Mouse (Mus musculus) bone marrow, adult 2 months (tissue): Measurements from ENCODE around the gene Bri3bp.

Experiments
- CTCF ChIP-seq: fragments of 200-500 bp; IDR thresholded peaks from 2 replicates; pipeline ENCODE4 v1.5.1; 2011; ENCODE audit warnings: low read length, control low read depth; ENCODE audit not compliant: control insufficient read depth, insufficient read depth
- POLR2A ChIP-seq: fragments of 200-500 bp; IDR thresholded peaks from 2 replicates; pipeline ENCODE4 v1.6.1; 2011; ENCODE audit warnings: low read depth, mild to moderate bottlenecking, control low read depth, low read length, borderline replicate concordance; ENCODE audit not compliant: control insufficient read depth

DNA sequence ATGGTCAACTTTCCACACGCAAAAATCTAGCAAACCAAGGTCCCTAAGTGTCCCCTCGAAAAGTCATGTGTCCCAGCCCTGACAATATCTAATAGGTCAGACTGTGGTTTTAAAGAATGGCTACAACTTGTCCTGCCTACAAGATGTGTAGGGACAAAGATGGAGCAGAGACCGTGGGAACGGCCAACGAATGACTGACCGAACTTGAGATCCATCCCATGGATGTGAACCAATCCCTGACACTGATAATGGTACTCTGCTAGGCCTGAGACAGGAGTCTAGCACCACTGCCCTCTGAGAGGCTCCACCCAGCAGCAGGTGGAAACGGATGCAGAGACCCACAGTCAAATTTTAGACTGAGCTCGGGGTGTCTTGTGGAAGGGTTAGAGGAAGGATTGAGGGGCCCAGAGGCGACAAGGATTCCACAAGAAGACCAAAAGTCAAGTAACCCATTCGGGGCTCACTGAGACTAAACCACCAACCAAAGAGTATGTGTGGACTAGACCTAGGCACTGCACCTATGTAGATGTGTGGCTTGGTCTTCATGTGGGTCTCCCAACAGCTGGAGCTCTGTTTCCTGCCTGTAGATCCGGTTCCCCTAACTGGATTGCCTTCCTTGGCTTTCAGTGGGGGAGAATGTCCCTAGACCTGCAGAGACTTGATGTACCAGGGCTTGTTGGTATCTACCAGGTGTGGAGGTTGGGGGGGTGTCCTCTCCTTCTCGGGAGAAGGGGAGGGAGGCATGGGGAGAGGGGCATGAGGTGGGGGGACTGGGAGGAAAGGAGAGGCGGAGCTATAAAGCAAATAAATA, 34.1 kb upstream of the Bri3bp start:
- TF ChIP-seq POLR2A, result no peak
- no peak for TF ChIP-seq CTCF
